Mouse (Mus musculus) intestine, embryonic 14.5 days (tissue): ENCODE results near the gene Casq1. TPM values are rescaled to one million over a fixed set of nuclear protein-coding genes. Genes with fewer than 3 reads are reported as not detected.

Source experiments
- ATAC-seq: fragments of 200-750 bp; cut with Nextera tagmentation; replicated peaks from 2 replicates; pipeline ENCODE4 v1.8.0; 2017; ENCODE audit warnings: low read depth, moderate number of reproducible peaks, moderate TSS enrichment, moderate library complexity; ENCODE audit not compliant: low FRiP score, low TSS enrichment
- DNase-seq: peaks from one replicate; pipeline ENCODE4 v3.0.0-alpha.2; 2018; ENCODE audit warnings: low spot score
- H3K27ac ChIP-seq: fragments of 300-500 bp; sonication (generic); 2 replicates; pipeline ENCODE4 v1.5.1; 2014; ENCODE audit warnings: low read depth, mild to moderate bottlenecking, control low read depth
- H3K27me3 ChIP-seq: fragments of 300-500 bp; sonication (generic); replicated peaks from 2 replicates; pipeline ENCODE4 v1.6.1; 2014; ENCODE audit warnings: low read length, control low read depth; ENCODE audit not compliant: control insufficient read depth, insufficient read depth
- H3K36me3 ChIP-seq: fragments of 300-500 bp; sonication (generic); 2 replicates; pipeline ENCODE4 v1.6.1; 2014; ENCODE audit warnings: low read length, control low read depth; ENCODE audit not compliant: control insufficient read depth, insufficient read depth
- H3K4me1 ChIP-seq: fragments of 300-500 bp; sonication (generic); replicated peaks from 2 replicates; pipeline ENCODE4 v1.6.1; 2014; ENCODE audit warnings: low read length, control low read depth, mixed read lengths; ENCODE audit not compliant: control insufficient read depth, insufficient read depth
- H3K4me2 ChIP-seq: fragments of 300-500 bp; sonication (generic); 2 replicates; pipeline ENCODE4 v1.6.1; 2014; ENCODE audit warnings: low read length
- H3K4me3 ChIP-seq: fragments of 300-500 bp; sonication (generic); 2 replicates; pipeline ENCODE4 v1.5.1; 2014; ENCODE audit warnings: low read depth, low read length, control low read depth, mixed read lengths
- H3K9ac ChIP-seq: fragments of 300-500 bp; sonication (generic); 2 replicates; pipeline ENCODE4 v1.6.1; 2014; ENCODE audit warnings: mild to moderate bottlenecking, low read length
- H3K9me3 ChIP-seq: fragments of 300-500 bp; sonication (generic); 2 replicates; pipeline ENCODE4 v1.6.1; 2016; ENCODE audit warnings: low read length, control low read depth; ENCODE audit not compliant: control insufficient read depth
- WGBS: fragments of 180-500 bp; shearing (Covaris S2); extraction: QIAGEN DNeasy Blood & Tissue Kit; methylation state at CpG from one replicate; pipeline ENCODE4 v1.1.7; 2014; 5-methylcytosine and 5-hydroxymethylcytosine counted together
- polyA plus RNA-seq: library from polyadenylated mRNA; unstranded; fragments of >200 nt; fragmentation: Nextera tagmentation; extraction: Ambion mirVana; gene quantifications from 2 replicates; pipeline ENCODE4 v1.2.1, GENCODE M21; 2014

The Casq1 gene
- polyA plus RNA-seq, 1 experiment from 2014 or later: 20.4 TPM

DNA sequence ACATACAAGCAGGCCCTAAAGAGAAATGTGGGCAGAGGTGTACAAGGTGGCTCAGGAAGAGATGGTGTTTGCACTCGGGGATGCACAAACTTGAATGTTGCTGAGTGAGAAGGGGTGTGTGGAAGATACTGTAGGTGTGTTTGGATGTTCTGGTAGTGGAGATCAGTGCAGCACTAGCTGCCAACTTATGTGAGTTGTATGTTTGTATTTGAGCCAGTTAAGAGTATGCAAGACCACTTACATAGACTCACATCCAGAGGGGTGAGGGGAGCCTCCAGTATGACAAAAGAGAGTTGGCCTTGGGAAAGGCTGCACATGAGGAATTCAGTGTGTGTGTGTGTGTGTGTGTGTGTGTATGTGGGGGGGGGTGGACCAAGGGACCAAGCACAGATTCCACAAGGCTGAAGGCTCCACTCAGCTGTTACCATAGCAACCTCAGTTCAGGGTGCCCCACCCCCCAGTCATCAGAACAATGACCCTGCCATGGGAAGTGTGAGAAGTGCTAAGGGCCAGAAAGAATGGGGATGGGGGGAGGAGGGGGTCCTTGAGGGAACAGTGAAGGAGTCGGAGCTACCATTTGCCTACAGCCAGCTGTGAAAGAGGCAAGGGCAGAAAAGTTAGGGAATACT is 16.7 kb downstream of the Casq1 start:
- DNase-seq (no peak), ATAC-seq (no peak)
- no peak overlapping the region for H3K4me3 ChIP-seq
- WGBS: 22% methylated on average over 2 of the region's 2 CpGs
- H3K4me2 ChIP-seq: no peak overlapping the region
- H3K9me3 ChIP-seq: no peaks in the 10 kb centered on the region
- H3K9ac ChIP-seq: no peak overlapping the region
- peaks cover 38% of the 10 kb centered on the region for H3K36me3 ChIP-seq
- peak overlapping the region; percentile 14 for H3K27ac ChIP-seq
- H3K27me3 ChIP-seq: no peaks in the 10 kb centered on the region
- peaks cover 58% of the 10 kb centered on the region for H3K4me1 ChIP-seq

GRCm38 (mm10) chr1:172201967-172202880 is 17.4 kb downstream of the Casq1 start:
- WGBS: 19% methylated on average over 14 of the region's 14 CpGs
- Histone ChIP-seq H3K36me3 (peaks cover 46% of the 10 kb centered on the region), H3K4me2 (0 out of 2 replicates have a peak overlapping the region, but pooled peaks have one; percentile 13), H3K27me3 (no peaks in the 10 kb centered on the region), H3K27ac (0 out of 2 replicates have a peak overlapping the region, but pooled peaks have one; percentile 1), H3K4me3 (no peak overlapping the region), H3K9me3 (no peaks in the 10 kb centered on the region), H3K9ac (no peak overlapping the region), H3K4me1 (peaks cover 54% of the 10 kb centered on the region)
- DNase-seq: no peak
- no peak for ATAC-seq

DNA sequence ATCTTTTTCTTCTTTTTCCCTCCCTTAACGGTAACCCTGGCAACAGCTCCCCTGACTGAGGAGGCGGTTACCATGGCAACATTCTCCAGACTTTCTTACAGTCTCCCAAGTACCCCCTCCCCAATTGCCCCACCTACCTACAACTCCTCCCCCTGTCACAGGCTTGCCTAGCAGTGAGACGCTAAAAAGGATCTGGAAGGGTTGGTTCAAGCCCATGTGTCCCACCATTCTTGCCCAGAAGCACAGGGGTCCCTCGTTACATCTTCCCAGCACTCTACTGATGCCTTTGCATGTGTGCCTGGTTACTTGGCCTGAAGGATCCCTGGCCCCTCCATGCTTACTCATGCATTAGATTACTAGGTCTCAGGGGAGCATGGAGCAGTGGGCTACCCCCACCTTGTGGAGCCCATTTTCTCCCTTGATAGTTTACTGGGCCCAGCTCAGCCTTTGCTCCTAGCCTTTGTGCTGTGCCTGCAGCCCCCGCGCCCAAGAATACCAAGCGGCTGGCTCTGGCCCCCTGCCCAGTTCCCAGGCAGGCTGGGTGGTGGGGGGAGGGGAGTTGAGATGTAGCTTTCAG is 18.7 kb downstream of the Casq1 start:
- no peaks in the 10 kb centered on the region for H3K9me3 ChIP-seq
- H3K4me3 ChIP-seq: no peak overlapping the region
- ATAC-seq (0 out of 2 replicates have a peak, but pooled peaks have one; percentile 15), DNase-seq (no peak)
- H3K36me3 ChIP-seq: peaks cover 58% of the 10 kb centered on the region
- no peak overlapping the region for H3K27ac ChIP-seq
- H3K9ac ChIP-seq: no peak overlapping the region
- no peak overlapping the region for H3K4me2 ChIP-seq
- no peaks in the 10 kb centered on the region for H3K27me3 ChIP-seq
- H3K4me1 ChIP-seq: peaks cover 47% of the 10 kb centered on the region
- WGBS: 49% methylated on average over 7 of the region's 7 CpGs

GRCm38 (mm10) chr1:172200161-172200560 is 19.5 kb downstream of the Casq1 start:
- H3K27me3 ChIP-seq: no peaks in the 10 kb centered on the region
- H3K27ac ChIP-seq: no peak overlapping the region
- WGBS: 71% methylated on average over 5 of the region's 5 CpGs
- H3K4me1 ChIP-seq: peaks cover 39% of the 10 kb centered on the region
- H3K36me3 ChIP-seq: peaks cover 66% of the 10 kb centered on the region
- DNase-seq (no peak), ATAC-seq (no peak)
- H3K4me2 ChIP-seq: no peak overlapping the region
- H3K9me3 ChIP-seq: no peaks in the 10 kb centered on the region
- no peak overlapping the region for H3K4me3 ChIP-seq
- H3K9ac ChIP-seq: no peak overlapping the region

DNA sequence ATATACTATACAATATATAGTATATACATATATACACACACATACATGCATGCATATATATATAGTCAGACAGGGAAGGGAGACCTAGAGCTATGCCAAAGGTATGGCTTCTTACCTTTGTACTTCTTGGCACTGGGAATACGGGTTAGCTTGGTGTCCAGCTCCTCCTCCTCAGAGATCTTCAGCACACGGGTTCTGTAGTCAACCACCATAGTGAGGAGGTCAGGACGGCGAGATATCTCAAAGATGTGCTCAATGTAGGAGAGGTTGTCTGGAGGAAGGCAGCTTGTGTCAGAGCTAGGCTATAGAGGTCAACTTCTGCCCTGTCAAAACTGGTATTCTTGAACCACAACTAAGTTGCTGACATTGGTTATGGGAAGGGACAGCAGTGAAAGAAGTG is 20.7 kb downstream of the Casq1 start:
- Histone ChIP-seq H3K9me3 (no peaks in the 10 kb centered on the region), H3K4me2 (no peak overlapping the region), H3K4me1 (peaks cover 29% of the 10 kb centered on the region), H3K9ac (no peak overlapping the region), H3K36me3 (peaks cover 78% of the 10 kb centered on the region), H3K27ac (no peak overlapping the region), H3K27me3 (no peaks in the 10 kb centered on the region), H3K4me3 (no peak overlapping the region)
- 91% methylated on average over 4 of the region's 4 CpGs for WGBS
- no peak for DNase-seq
- ATAC-seq: no peak

DNA sequence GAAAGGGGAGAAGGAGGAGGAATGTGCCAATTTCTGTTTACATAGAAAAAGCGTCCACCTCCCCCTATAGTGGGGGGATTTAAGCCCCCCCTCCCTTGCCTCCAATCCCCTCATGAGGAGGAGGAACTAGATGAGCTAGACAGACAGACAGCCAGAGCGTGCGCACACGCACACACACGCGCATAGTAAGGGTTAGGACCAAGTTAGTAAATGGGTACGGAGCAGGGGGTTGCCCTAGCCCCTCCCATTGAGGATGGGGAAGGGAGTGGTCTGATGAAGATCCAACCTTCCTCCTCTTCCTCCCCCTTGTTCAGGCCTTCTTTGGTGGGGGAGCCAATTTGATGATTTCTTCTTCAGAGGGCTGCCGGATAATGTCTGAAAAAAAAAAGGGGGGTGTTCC is 21.4 kb downstream of the Casq1 start:
- Histone ChIP-seq H3K4me3 (no peak overlapping the region), H3K9me3 (no peaks in the 10 kb centered on the region), H3K27me3 (no peaks in the 10 kb centered on the region), H3K4me1 (peaks cover 22% of the 10 kb centered on the region), H3K9ac (no peak overlapping the region), H3K4me2 (no peak overlapping the region), H3K36me3 (peaks cover 84% of the 10 kb centered on the region), H3K27ac (no peak overlapping the region)
- ATAC-seq: no peak
- no peak for DNase-seq
- WGBS: 83% methylated on average over 8 of the region's 8 CpGs

- H3K9ac ChIP-seq: no peak overlapping the region
- H3K4me1 ChIP-seq: peaks cover 17% of the 10 kb centered on the region
- H3K27me3 ChIP-seq: no peaks in the 10 kb centered on the region
- H3K9me3 ChIP-seq: no peaks in the 10 kb centered on the region
- WGBS: 73% methylated on average over 5 of the region's 5 CpGs
- ATAC-seq (no peak), DNase-seq (no peak)
- H3K4me2 ChIP-seq: no peak overlapping the region
- H3K36me3 ChIP-seq: peaks cover 84% of the 10 kb centered on the region
- no peak overlapping the region for H3K4me3 ChIP-seq
- no peak overlapping the region for H3K27ac ChIP-seq
Observed at GRCm38 (mm10) chr1:172197851-172198250, 21.8 kb downstream of the Casq1 start.

GRCm38 (mm10) chr1:172197146-172197545 is 22.5 kb downstream of the Casq1 start:
- 87% methylated on average over 3 of the region's 3 CpGs for WGBS
- H3K27ac ChIP-seq: no peak overlapping the region
- H3K27me3 ChIP-seq: no peaks in the 10 kb centered on the region
- H3K4me3 ChIP-seq: no peak overlapping the region
- H3K9ac ChIP-seq: no peak overlapping the region
- peaks cover 91% of the 10 kb centered on the region for H3K36me3 ChIP-seq
- no peaks in the 10 kb centered on the region for H3K9me3 ChIP-seq
- peaks cover 10% of the 10 kb centered on the region for H3K4me1 ChIP-seq
- ATAC-seq: no peak
- no peak for DNase-seq
- H3K4me2 ChIP-seq: no peak overlapping the region
